Mouse (Mus musculus): ENCODE data around the gene Il12a. TPM values are rescaled to one million over a fixed set of nuclear protein-coding genes. Genes with fewer than 3 reads are reported as not detected.

Il12a gene
- polyA plus RNA-seq (2015; fragmentation: Illumina TruSeq; extraction: RNeasy Lipid Tissue Mini Kit (QIAGEN cat#74804); ENCODE audit: insufficient read depth, low replicate concordance) = 22.9 TPM

DNA sequence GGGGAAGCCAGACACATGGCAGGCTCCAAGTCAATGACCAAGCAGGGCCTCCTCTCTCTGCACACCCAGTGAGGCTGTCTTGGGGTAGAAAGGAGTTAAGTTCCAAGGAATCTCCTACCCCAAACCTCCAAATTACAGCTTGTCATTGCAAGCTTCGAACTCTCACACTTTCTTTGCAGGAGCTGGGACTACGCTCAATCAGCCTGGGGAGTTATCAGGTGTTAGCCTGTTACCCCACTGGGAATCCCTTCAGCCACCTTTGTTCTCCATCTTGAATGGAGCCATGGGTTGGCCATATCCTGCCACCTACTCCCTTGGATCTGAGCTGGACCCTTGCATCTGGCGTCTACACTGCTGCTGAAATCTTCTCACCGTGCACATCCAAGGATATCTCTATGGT lies at the start of gene Il12a:
Gene Il12a (plus strand): TSS at position 301 of the 400 bp plus-strand sequence.

Other genes with a start within 250 kb of the Il12a start
- 0.77 TPM for gene 1110032F04Rik, start 178.9 kb downstream of the Il12a start, polyA plus RNA-seq (2015; fragmentation: Illumina TruSeq; extraction: RNeasy Lipid Tissue Mini Kit (QIAGEN cat#74804); ENCODE audit: insufficient read depth, low replicate concordance)